Mouse (Mus musculus) embryonic facial prominence, embryonic 14.5 days (tissue): ENCODE data around the gene Tiparp. TPM values are rescaled to one million over a fixed set of nuclear protein-coding genes. Genes with fewer than 3 reads are reported as not detected.

ENCODE experiments used
- ATAC-seq: fragments of 200-750 bp; cut with Nextera tagmentation; 2 replicates; pipeline ENCODE4 v1.8.0; 2017; ENCODE audit warnings: low read depth, moderate number of reproducible peaks, moderate TSS enrichment
- DNase-seq: peaks from one replicate; pipeline ENCODE4 v3.0.0-alpha.2; 2015; ENCODE audit warnings: low spot score
- H3K27ac ChIP-seq: fragments of 300-500 bp; sonication (generic); replicated peaks from 2 replicates; pipeline ENCODE4 v1.5.1; 2014; ENCODE audit warnings: low read depth, mild to moderate bottlenecking, low read length, moderate library complexity
- H3K27me3 ChIP-seq: fragments of 300-500 bp; sonication (generic); replicated peaks from 2 replicates; pipeline ENCODE4 v1.6.1; 2014; ENCODE audit warnings: low read length; ENCODE audit not compliant: control insufficient read depth, insufficient read depth
- H3K36me3 ChIP-seq: fragments of 300-500 bp; sonication (generic); 2 replicates; pipeline ENCODE4 v1.6.1; 2014; ENCODE audit warnings: low read length, mixed read lengths; ENCODE audit not compliant: control insufficient read depth, insufficient read depth
- H3K4me1 ChIP-seq: fragments of 300-500 bp; sonication (generic); 2 replicates; pipeline ENCODE4 v1.6.1; 2014; ENCODE audit warnings: antibody characterized with exemption, low read length; ENCODE audit not compliant: control insufficient read depth, insufficient read depth
- H3K4me2 ChIP-seq: fragments of 300-500 bp; sonication (generic); 2 replicates; pipeline ENCODE4 v1.6.1; 2014; ENCODE audit warnings: low read depth, mild to moderate bottlenecking, low read length, moderate library complexity, mixed read lengths
- H3K4me3 ChIP-seq: fragments of 300-500 bp; sonication (generic); 2 replicates; pipeline ENCODE4 v1.5.1; 2014; ENCODE audit warnings: low read depth, mild to moderate bottlenecking, low read length
- H3K9ac ChIP-seq: fragments of 300-500 bp; sonication (generic); 2 replicates; pipeline ENCODE4 v1.6.1; 2014; ENCODE audit warnings: low read depth, mild to moderate bottlenecking, low read length, moderate library complexity, mixed read lengths
- H3K9me3 ChIP-seq: fragments of 300-500 bp; sonication (generic); 2 replicates; pipeline ENCODE4 v1.6.1; 2016; ENCODE audit warnings: low read length; ENCODE audit not compliant: control insufficient read depth
- WGBS: fragments of 180-500 bp; shearing (Covaris S2); extraction: QIAGEN DNeasy Blood & Tissue Kit; methylation state at CpG from one replicate; pipeline ENCODE4 v1.1.7; 2014; 5-methylcytosine and 5-hydroxymethylcytosine counted together
- polyA plus RNA-seq: library from polyadenylated mRNA; unstranded; fragments of >200 nt; fragmentation: Nextera tagmentation; extraction: Ambion mirVana; gene quantifications from 2 replicates; pipeline ENCODE4 v1.2.1, GENCODE M21; 2014

Tiparp gene
- polyA plus RNA-seq, 1 experiment from 2014 or later = 33.2 TPM

DNA sequence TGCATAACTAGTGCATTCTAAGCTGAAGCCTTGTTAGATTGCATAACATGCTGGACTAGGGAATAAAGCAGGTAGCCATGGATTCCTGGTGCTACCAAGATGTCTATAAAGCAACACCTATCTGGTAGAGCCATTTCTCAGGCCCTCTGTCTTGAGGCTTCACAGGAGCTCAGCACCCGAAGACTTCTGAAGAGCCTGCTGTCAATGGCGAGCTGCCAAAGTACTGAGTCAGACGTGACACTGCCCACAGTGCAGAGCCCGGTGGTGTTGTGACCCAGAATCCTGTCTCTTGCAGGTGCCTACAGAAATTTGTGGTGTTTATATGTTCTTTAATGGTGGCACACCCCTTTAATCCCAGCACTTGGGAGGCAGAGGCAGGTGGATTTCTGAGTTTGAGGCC lies 53.4 kb downstream of the Tiparp start:
- ATAC-seq = no peak

DNA sequence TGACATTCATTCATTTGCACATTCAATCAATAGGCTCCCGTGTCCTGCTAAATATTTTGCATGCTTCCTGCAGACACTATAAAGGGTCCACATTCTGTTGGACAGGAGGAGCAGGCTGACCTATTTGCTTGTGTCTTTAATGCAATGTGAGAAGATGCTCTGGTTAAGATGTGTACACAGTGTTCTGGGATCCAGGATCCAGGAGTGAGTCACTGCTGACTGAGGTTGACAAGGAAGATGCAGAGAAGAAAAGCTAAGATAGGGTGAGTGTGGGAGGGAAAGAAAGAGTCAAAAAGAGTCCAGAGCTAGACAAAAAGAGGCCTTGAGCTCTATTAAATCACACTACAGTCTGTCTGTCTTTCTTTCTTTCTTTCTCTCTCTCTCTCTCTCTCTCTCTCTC lies 56.1 kb downstream of the Tiparp start:
- H3K36me3 ChIP-seq = no peaks in the 10 kb centered on the region
- 0 out of 2 replicates have a peak, but pooled peaks cover 3% of the 10 kb centered on the region for H3K9me3 ChIP-seq
- DNase-seq = no peak
- H3K9ac ChIP-seq = no peak overlapping the region
- H3K4me1 ChIP-seq = peaks cover 32% of the 10 kb centered on the region
- WGBS = 69% methylated on average over 1 of the region's 1 CpGs
- no peaks in the 10 kb centered on the region; the same call in 1 of the 2 replicates for H3K27me3 ChIP-seq
- no peak overlapping the region for H3K27ac ChIP-seq
- H3K4me3 ChIP-seq = no peak overlapping the region
- H3K4me2 ChIP-seq = no peak overlapping the region
- ATAC-seq = no peak

More for the DNA sequence above, 53.4 kb downstream of the Tiparp start:
- WGBS = 74% methylated on average over 4 of the region's 4 CpGs
- Histone ChIP-seq H3K9ac (no peak overlapping the region), H3K27ac (no peak overlapping the region), H3K4me2 (no peak overlapping the region), H3K4me3 (no peak overlapping the region), H3K36me3 (no peaks in the 10 kb centered on the region), H3K9me3 (0 out of 2 replicates have a peak, but pooled peaks cover 3% of the 10 kb centered on the region), H3K4me1 (peaks cover 7% of the 10 kb centered on the region; the same call in 1 of the 2 replicates), H3K27me3 (no peaks in the 10 kb centered on the region; the same call in 1 of the 2 replicates)
- DNase-seq = no peak

DNA sequence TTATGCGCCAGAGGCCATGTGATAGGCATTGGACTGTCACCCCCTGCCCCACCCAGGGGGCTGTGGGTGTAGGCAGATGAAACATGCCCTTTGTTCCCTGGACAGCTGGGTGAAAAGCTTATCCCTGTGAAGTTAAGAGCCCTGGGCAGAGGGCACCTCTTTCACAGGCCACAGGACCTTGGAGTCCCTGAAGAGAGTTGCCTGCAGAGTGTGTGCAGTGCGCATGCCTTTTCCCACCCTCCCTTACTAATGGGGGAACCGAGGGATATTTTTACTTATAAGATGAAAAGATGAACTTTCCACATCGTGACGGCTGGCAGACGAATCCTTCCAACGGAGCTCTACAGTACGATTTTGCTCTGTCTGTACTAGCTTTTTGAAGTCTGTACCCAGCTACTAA lies 57.1 kb downstream of the Tiparp start:
- Histone ChIP-seq H3K4me1 (peaks cover 32% of the 10 kb centered on the region), H3K4me2 (no peak overlapping the region), H3K9ac (no peak overlapping the region), H3K9me3 (0 out of 2 replicates have a peak, but pooled peaks cover 3% of the 10 kb centered on the region), H3K4me3 (no peak overlapping the region), H3K27ac (no peak overlapping the region), H3K36me3 (no peaks in the 10 kb centered on the region), H3K27me3 (no peaks in the 10 kb centered on the region; the same call in 1 of the 2 replicates)
- 54% methylated on average over 8 of the region's 8 CpGs for WGBS
- no peak for ATAC-seq
- no peak for DNase-seq

DNA sequence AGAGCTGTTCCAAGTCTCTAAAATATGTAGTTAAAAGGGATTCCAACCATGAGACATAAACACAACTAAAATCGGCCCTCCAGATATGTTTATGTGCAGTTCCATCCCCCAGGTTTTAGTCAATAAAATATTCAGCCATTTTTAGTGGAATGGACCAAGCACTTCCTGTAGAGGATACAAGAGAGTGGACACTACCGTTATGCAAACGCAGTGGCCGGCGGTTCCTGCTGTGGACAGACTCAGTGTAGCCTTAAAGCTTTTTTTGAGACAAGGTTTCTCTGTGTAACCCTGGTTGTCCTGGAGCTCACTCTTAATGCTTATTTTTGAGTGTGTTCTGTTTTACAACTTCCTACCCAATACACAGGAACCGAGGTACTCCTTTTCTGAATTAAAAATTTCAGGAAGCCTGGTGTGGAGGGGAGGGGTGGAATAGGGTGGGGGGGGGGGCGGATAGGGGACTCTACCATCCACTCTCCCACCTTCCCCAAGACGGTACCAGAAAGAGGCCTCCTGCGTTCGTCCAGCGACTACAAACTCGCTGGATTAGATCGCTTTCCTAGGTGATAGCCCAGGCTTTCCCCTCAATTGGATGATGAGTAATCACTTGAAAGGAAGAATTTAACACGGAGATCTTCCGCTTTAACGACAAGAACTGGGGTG lies 57.7 kb downstream of the Tiparp start:
- Histone ChIP-seq H3K9ac (peak overlapping the region; percentile 32), H3K36me3 (no peaks in the 10 kb centered on the region), H3K4me2 (peak overlapping the region; percentile 49), H3K4me1 (peaks cover 32% of the 10 kb centered on the region), H3K9me3 (0 out of 2 replicates have a peak, but pooled peaks cover 3% of the 10 kb centered on the region), H3K27me3 (no peaks in the 10 kb centered on the region; the same call in 1 of the 2 replicates), H3K27ac (peak overlapping the region; percentile 53), H3K4me3 (peak overlapping the region; percentile 21)
- ATAC-seq (no peak), DNase-seq (no peak)
- WGBS = 31% methylated on average over 16 of the region's 16 CpGs

DNA sequence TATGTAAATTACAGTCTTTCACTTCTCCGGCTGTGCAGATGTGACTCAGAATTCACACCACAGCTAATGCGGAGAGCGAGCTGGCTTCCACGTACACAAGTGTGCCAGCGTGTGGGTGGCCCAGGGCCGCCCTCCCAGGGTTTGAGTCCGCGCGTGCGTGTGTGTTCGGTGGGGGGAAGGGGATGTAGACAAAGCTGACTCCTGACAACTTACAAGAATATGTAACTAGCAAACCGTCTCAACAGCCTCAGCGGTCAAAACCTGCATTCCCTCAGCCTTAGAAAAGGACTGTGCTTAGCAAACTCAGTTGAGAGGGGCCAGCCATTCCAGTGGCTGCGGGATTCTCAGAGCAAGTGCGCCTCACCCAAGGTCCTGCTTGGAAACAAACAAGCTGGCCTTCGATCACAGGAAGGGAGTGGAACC lies 58.3 kb downstream of the Tiparp start:
- 0 out of 2 replicates have a peak, but pooled peaks cover 3% of the 10 kb centered on the region for H3K9me3 ChIP-seq
- peak; percentile 79 for DNase-seq
- peak; percentile 84 for ATAC-seq
- H3K27me3 ChIP-seq = no peaks in the 10 kb centered on the region; the same call in 1 of the 2 replicates
- WGBS = 3% methylated on average over 16 of the region's 16 CpGs
- H3K4me3 ChIP-seq = peak overlapping the region; percentile 21
- peak overlapping the region; percentile 53 for H3K27ac ChIP-seq
- peaks cover 32% of the 10 kb centered on the region for H3K4me1 ChIP-seq
- peak overlapping the region; percentile 49 for H3K4me2 ChIP-seq
- peak overlapping the region; percentile 32 for H3K9ac ChIP-seq
- no peaks in the 10 kb centered on the region for H3K36me3 ChIP-seq

DNA sequence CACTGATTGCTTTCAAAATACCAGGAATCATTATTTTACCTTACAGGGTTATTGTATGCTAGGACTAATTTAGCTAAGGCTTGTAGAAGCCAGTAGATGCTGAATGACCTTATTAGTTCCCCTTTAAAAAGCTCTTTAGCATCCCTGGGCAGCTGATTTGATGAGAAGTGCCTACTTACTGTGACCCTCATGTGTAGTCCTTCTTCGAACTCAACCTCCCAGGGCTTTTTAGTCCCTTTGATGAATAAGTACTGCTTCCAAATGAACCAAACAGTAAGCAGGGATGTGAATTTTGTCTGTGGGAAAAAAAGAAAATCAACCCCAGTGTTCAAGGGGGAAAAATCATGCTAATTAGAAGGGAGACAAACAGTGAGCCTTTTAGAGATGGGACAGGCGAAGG lies 58.8 kb downstream of the Tiparp start:
- Histone ChIP-seq H3K9ac (peak overlapping the region; percentile 32; the same call in 1 of the 2 replicates), H3K4me2 (peak overlapping the region; percentile 49), H3K4me3 (no peak overlapping the region), H3K9me3 (0 out of 2 replicates have a peak, but pooled peaks cover 3% of the 10 kb centered on the region), H3K36me3 (no peaks in the 10 kb centered on the region), H3K27me3 (no peaks in the 10 kb centered on the region; the same call in 1 of the 2 replicates), H3K4me1 (peaks cover 32% of the 10 kb centered on the region), H3K27ac (peak overlapping the region; percentile 53)
- DNase-seq (no peak), ATAC-seq (no peak)
- WGBS = 73% methylated on average over 2 of the region's 2 CpGs

DNA sequence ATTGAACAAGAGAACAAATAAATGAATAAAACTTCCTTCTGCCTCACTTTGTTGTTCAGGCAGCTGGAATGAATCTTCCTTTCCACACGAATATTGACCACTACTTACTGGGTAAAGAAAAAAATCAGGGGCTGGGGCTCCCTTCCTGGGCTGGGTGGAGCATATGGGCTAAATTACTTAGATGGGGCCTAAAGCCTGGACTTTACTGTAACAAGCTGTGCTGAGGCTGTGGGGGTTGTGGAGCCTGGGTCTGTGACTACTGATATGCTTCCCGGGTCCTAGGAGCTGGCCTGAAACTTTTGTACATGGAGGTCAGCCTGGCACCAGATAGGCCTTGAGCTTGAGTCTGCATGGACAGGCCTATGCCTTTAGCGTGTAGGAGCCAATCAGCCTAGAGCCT lies 60.2 kb downstream of the Tiparp start:
- WGBS = 45% methylated on average over 3 of the region's 3 CpGs
- Histone ChIP-seq H3K27ac (peak overlapping the region; percentile 2; the same call in 1 of the 2 replicates), H3K4me2 (no peak overlapping the region)

DNA sequence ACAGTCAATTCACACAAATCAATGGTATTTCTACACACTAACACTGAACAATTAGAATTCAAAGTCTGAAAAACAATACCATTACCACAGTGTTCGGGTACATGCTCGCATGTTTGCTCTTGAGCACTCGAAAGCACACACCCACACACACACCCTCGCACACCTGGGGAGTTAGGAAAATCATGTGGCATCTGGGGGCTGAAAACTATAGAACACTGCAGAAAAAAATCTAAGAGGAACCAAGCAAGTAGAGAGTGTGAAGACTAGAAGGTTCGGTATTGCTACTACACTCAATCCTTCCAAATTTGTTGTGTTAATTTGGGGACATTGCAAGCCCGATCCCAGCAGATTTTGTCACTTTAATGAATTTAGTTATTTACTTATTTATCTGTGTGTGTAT lies 64.6 kb downstream of the Tiparp start:
- no peaks in the 10 kb centered on the region for H3K27me3 ChIP-seq
- no peaks in the 10 kb centered on the region for H3K36me3 ChIP-seq
- DNase-seq (no peak), ATAC-seq (no peak)
- H3K4me3 ChIP-seq = no peak overlapping the region
- H3K27ac ChIP-seq = no peak overlapping the region
- no peaks in the 10 kb centered on the region for H3K9me3 ChIP-seq
- no peak overlapping the region for H3K9ac ChIP-seq
- 95% methylated on average over 6 of the region's 6 CpGs for WGBS
- no peak overlapping the region for H3K4me2 ChIP-seq
- H3K4me1 ChIP-seq = peaks cover 26% of the 10 kb centered on the region

More for the DNA sequence above, 60.2 kb downstream of the Tiparp start:
- H3K36me3 ChIP-seq = no peaks in the 10 kb centered on the region
- no peaks in the 10 kb centered on the region; the same call in 1 of the 2 replicates for H3K27me3 ChIP-seq
- H3K9ac ChIP-seq = no peak overlapping the region
- no peak overlapping the region for H3K4me3 ChIP-seq
- DNase-seq = no peak
- H3K4me1 ChIP-seq = peaks cover 32% of the 10 kb centered on the region
- no peak for ATAC-seq
- H3K9me3 ChIP-seq = no peaks in the 10 kb centered on the region
